Mouse (Mus musculus) liver, embryonic 13.5 days (tissue): ENCODE results near the gene Tiam1. TPM values are rescaled to one million over a fixed set of nuclear protein-coding genes. Genes with fewer than 3 reads are reported as not detected.

Experiments
- ATAC-seq: fragments of 200-750 bp; cut with Nextera tagmentation; 2 replicates; pipeline ENCODE4 v1.8.0; 2017; ENCODE audit warnings: low read depth, mild to moderate bottlenecking, moderate number of reproducible peaks, moderate library complexity
- DNase-seq: peaks from one replicate; pipeline ENCODE4 v3.0.0; 2022
- H3K27ac ChIP-seq: fragments of 300-500 bp; sonication (generic); 2 replicates; pipeline ENCODE4 v1.5.1; 2015; ENCODE audit warnings: moderate library complexity, mild to moderate bottlenecking, inconsistent platforms
- H3K27me3 ChIP-seq: fragments of 300-500 bp; sonication (generic); 2 replicates; pipeline ENCODE4 v1.6.1; 2015; ENCODE audit warnings: mild to moderate bottlenecking, inconsistent platforms
- H3K36me3 ChIP-seq: fragments of 300-500 bp; sonication (generic); 2 replicates; pipeline ENCODE4 v1.6.1; 2015; ENCODE audit warnings: mild to moderate bottlenecking, inconsistent platforms
- H3K4me1 ChIP-seq: fragments of 300-500 bp; sonication (generic); replicated peaks from 2 replicates; pipeline ENCODE4 v1.6.1; 2015; ENCODE audit warnings: inconsistent platforms
- H3K4me2 ChIP-seq: fragments of 300-500 bp; sonication (generic); 2 replicates; pipeline ENCODE4 v1.6.1; 2015; ENCODE audit warnings: inconsistent platforms, mild to moderate bottlenecking, moderate library complexity
- H3K4me3 ChIP-seq: fragments of 300-500 bp; sonication (generic); replicated peaks from 2 replicates; pipeline ENCODE4 v1.5.1; 2015; ENCODE audit warnings: mild to moderate bottlenecking, inconsistent platforms
- H3K9ac ChIP-seq: fragments of 300-500 bp; sonication (generic); 2 replicates; pipeline ENCODE4 v1.6.1; 2015; ENCODE audit warnings: mild to moderate bottlenecking, inconsistent platforms
- H3K9me3 ChIP-seq: fragments of 300-500 bp; sonication (generic); replicated peaks from 2 replicates; pipeline ENCODE4 v1.6.1; 2016; ENCODE audit warnings: inconsistent platforms
- WGBS: fragments of 180-500 bp; shearing (Covaris S2); methylation state at CpG from one replicate; pipeline ENCODE4 v1.1.7; 2015; ENCODE audit not compliant: insufficient replicate concordance; 5-methylcytosine and 5-hydroxymethylcytosine counted together
- polyA plus RNA-seq: library from polyadenylated mRNA; unstranded; fragments of >200 nt; fragmentation: Nextera tagmentation; extraction: Ambion mirVana; gene quantifications from 2 replicates; pipeline ENCODE4 v1.2.1, GENCODE M21; 2015

Gene Tiam1
- polyA plus RNA-seq, 1 experiment from 2014 or later: 4.8 TPM

DNA sequence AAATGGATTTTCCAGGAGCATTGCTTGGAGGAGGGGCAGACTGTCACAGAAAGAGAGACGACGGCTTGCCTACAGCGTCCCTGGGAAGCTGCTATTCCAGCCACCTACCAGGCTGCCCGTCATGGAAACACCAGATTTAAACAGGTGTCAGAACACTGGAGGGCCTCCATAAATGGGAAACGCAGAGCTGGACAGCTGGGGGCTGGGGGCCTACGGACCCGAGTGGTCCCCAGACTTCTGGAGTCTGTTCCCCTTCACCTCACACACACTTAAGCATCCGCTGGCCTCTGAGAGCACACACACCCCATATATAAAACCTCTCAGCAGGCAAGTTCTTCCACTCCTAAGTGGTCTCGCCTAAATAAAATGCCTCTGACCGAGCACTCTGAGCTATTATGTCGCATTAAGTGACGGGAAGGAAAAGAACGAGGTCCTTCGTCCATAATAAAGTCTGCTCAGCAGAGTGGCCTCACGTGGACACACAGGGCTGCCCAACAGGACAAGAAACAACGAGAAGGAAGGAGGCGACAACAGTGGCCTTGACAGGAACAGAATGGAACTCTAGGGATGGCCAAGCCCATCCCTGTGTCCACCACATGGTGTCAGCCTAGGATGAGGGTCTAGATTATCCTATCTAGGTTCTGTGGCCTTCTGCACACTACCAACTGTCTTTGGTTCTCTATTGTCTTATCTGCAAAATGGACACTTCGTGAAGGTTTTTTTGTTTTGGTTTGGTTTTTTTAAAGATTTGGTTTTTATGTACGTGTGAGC is 14.6 kb downstream of the Tiam1 start:
- H3K27ac ChIP-seq: no peak overlapping the region
- no peak overlapping the region for H3K9ac ChIP-seq
- H3K9me3 ChIP-seq: no peaks in the 10 kb centered on the region
- H3K27me3 ChIP-seq: no peaks in the 10 kb centered on the region
- H3K4me2 ChIP-seq: no peak overlapping the region
- ATAC-seq (no peak), DNase-seq (no peak)
- H3K36me3 ChIP-seq: no peaks in the 10 kb centered on the region
- WGBS: 73% methylated on average over 19 of the region's 19 CpGs
- H3K4me1 ChIP-seq: peaks cover 23% of the 10 kb centered on the region
- H3K4me3 ChIP-seq: no peak overlapping the region

DNA sequence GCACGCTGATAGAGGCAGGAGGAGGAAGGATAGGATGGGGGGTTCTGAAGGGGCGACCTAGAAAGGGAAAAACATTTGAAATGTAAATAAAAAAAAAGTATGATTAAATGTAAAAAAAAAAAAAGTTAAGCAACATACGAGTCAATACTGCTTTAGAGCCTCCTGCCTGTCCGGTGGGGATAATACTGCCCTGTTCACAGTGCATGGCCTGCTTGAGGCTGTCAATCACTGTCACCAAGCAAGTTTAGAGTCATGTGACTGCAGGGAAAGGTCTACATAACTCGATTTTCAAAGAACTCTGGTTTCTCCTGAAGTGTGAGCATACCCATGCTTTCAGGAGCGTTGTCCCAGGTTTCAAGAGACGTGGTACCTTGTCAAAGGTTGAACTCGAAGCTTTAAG is 15.2 kb downstream of the Tiam1 start:
- no peak for ATAC-seq
- no peaks in the 10 kb centered on the region for H3K27me3 ChIP-seq

DNA sequence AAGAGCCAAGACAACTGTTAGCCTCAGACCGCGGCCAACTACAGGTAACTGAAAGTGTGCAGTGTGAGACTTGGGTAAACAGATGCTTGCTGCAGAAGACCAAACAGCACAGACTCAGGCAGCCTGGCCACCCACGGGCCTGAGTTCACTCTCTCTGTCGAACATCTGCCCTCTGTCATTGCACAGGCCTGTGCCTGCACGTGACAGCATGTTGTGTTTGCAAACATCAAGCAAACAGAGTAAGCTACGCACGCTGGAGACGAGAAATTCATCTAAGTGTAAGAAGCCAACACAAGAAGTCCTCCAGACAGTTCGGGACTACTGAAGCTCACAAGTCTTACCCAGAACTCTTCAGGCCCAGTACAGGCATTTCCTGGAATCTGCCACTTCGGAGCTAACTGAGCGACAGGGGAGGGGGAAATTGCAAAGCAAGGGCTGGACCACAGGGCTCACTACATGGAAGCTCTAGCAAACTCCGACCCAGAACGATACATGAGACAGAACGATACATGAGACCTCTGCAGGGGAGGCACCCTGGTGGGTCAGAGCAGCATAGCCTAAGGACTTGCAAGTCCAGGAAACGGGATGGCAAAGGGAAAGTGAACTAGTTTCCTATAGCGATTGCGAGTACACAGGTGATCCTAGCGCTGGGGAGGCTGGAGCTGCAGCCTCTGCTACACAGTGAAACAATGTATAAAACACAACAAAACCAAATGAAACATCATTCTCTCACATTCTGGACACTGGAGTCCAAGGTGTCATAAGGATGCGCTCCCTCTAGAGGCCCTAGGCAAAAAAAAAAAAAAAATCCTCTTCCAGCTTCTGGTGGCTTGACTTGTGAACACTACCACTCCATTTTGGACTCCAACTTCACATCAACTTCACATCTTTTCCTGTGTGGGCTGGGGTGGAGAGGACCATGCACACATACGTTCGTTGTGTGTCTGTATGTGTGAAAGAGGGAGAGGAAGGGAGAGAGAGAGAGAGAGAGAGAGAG is 18.0 kb downstream of the Tiam1 start:
- H3K4me2 ChIP-seq: no peak overlapping the region
- H3K4me3 ChIP-seq: no peak overlapping the region
- 65% methylated on average over 21 of the region's 21 CpGs for WGBS
- H3K9me3 ChIP-seq: no peaks in the 10 kb centered on the region
- H3K4me1 ChIP-seq: peaks cover 23% of the 10 kb centered on the region
- no peak overlapping the region for H3K9ac ChIP-seq
- H3K27me3 ChIP-seq: no peaks in the 10 kb centered on the region
- DNase-seq (no peak), ATAC-seq (0 out of 2 replicates have a peak, but pooled peaks have one; percentile 43)
- H3K36me3 ChIP-seq: no peaks in the 10 kb centered on the region
- no peak overlapping the region for H3K27ac ChIP-seq

More for the DNA sequence above, 15.2 kb downstream of the Tiam1 start:
- H3K36me3 ChIP-seq: no peaks in the 10 kb centered on the region
- no peak for DNase-seq
- WGBS: 65% methylated on average over 8 of the region's 8 CpGs
- no peak overlapping the region for H3K4me2 ChIP-seq
- H3K9ac ChIP-seq: no peak overlapping the region
- H3K27ac ChIP-seq: no peak overlapping the region
- H3K4me1 ChIP-seq: peaks cover 23% of the 10 kb centered on the region
- no peaks in the 10 kb centered on the region for H3K9me3 ChIP-seq
- H3K4me3 ChIP-seq: no peak overlapping the region

GRCm38 (mm10) chr16:90123091-90123490 is 20.5 kb downstream of the Tiam1 start:
- no peak overlapping the region for H3K9ac ChIP-seq
- no peaks in the 10 kb centered on the region for H3K27me3 ChIP-seq
- no peak overlapping the region for H3K27ac ChIP-seq
- 0 out of 2 replicates have a peak, but pooled peaks cover 3% of the 10 kb centered on the region for H3K36me3 ChIP-seq
- H3K4me1 ChIP-seq: peaks cover 23% of the 10 kb centered on the region
- no peak overlapping the region for H3K4me2 ChIP-seq
- DNase-seq (no peak), ATAC-seq (no peak)
- WGBS: 76% methylated on average over 6 of the region's 6 CpGs
- no peak overlapping the region for H3K4me3 ChIP-seq
- H3K9me3 ChIP-seq: peaks cover 4% of the 10 kb centered on the region; the same call in 1 of the 2 replicates

- Histone ChIP-seq H3K9me3 (peaks cover 4% of the 10 kb centered on the region; the same call in 1 of the 2 replicates), H3K36me3 (0 out of 2 replicates have a peak, but pooled peaks cover 3% of the 10 kb centered on the region), H3K4me2 (no peak overlapping the region), H3K4me3 (no peak overlapping the region), H3K27ac (no peak overlapping the region), H3K27me3 (no peaks in the 10 kb centered on the region), H3K4me1 (peaks cover 23% of the 10 kb centered on the region), H3K9ac (no peak overlapping the region)
- WGBS: 64% methylated on average over 9 of the region's 9 CpGs
- DNase-seq (no peak), ATAC-seq (no peak)
These were observed 21.1 kb downstream of the Tiam1 start for GRCm38 (mm10) chr16:90122439-90122838.

GRCm38 (mm10) chr16:90121799-90122198 is 21.8 kb downstream of the Tiam1 start:
- no peak for DNase-seq
- Histone ChIP-seq H3K9ac (no peak overlapping the region), H3K4me2 (no peak overlapping the region), H3K27me3 (no peaks in the 10 kb centered on the region), H3K4me3 (no peak overlapping the region), H3K27ac (no peak overlapping the region), H3K4me1 (peaks cover 19% of the 10 kb centered on the region), H3K36me3 (0 out of 2 replicates have a peak, but pooled peaks cover 3% of the 10 kb centered on the region), H3K9me3 (peaks cover 4% of the 10 kb centered on the region; the same call in 1 of the 2 replicates)
- whole genome bisulfite sequencing: 87% methylated on average over 13 of the region's 13 CpGs
- no peak for ATAC-seq

- ATAC-seq (no peak), DNase-seq (no peak)
- H3K36me3 ChIP-seq: 0 out of 2 replicates have a peak, but pooled peaks cover 3% of the 10 kb centered on the region
- 92% methylated on average over 4 of the region's 4 CpGs for WGBS
- no peak overlapping the region for H3K4me3 ChIP-seq
- no peak overlapping the region for H3K27ac ChIP-seq
- no peaks in the 10 kb centered on the region for H3K27me3 ChIP-seq
- peaks cover 3% of the 10 kb centered on the region for H3K4me1 ChIP-seq
- H3K9me3 ChIP-seq: peaks cover 4% of the 10 kb centered on the region; the same call in 1 of the 2 replicates
- no peak overlapping the region for H3K9ac ChIP-seq
- H3K4me2 ChIP-seq: no peak overlapping the region
These were observed 23.6 kb downstream of the Tiam1 start for GRCm38 (mm10) chr16:90119969-90120368.

DNA sequence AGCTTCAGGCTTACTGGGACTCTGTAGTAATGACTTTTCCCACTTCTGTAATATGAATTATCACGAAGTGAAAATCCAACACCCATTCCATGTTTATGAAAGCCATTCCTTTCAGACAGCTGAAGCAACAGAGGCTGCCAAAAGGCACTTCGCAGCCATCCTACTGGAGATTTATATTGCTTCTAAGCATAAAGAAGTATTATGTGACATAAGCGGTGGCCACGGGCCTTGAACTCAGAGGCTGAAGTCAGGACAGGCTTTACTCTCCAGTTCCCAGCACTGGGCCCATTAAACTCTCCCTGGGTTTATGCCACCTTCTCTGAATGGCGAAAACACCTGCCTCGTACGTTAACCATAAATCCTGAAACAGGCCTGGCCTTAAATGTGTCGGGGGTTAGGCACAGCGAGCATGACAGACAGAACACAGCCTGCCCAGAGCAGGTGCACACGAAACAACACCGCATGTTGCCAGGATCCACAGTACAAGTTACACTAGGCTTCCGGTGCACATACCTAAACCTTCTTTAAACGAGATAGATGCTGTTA is 26.9 kb downstream of the Tiam1 start:
- Histone ChIP-seq H3K4me1 (peaks cover 6% of the 10 kb centered on the region), H3K4me3 (no peak overlapping the region), H3K9ac (no peak overlapping the region), H3K36me3 (0 out of 2 replicates have a peak, but pooled peaks cover 3% of the 10 kb centered on the region), H3K27me3 (no peaks in the 10 kb centered on the region), H3K27ac (no peak overlapping the region), H3K4me2 (no peak overlapping the region), H3K9me3 (peaks cover 4% of the 10 kb centered on the region; the same call in 1 of the 2 replicates)
- ATAC-seq (no peak), DNase-seq (no peak)
- 76% methylated on average over 13 of the region's 13 CpGs for WGBS

- no peak overlapping the region for H3K4me3 ChIP-seq
- peaks cover 8% of the 10 kb centered on the region for H3K4me1 ChIP-seq
- no peaks in the 10 kb centered on the region for H3K27me3 ChIP-seq
- H3K9ac ChIP-seq: no peak overlapping the region
- H3K36me3 ChIP-seq: no peaks in the 10 kb centered on the region
- 61% methylated on average over 11 of the region's 11 CpGs for WGBS
- DNase-seq: no peak
- no peak for ATAC-seq
- H3K27ac ChIP-seq: no peak overlapping the region
- no peak overlapping the region for H3K4me2 ChIP-seq
- H3K9me3 ChIP-seq: no peaks in the 10 kb centered on the region
These were observed 30.9 kb downstream of the Tiam1 start for GRCm38 (mm10) chr16:90112577-90113155.

DNA sequence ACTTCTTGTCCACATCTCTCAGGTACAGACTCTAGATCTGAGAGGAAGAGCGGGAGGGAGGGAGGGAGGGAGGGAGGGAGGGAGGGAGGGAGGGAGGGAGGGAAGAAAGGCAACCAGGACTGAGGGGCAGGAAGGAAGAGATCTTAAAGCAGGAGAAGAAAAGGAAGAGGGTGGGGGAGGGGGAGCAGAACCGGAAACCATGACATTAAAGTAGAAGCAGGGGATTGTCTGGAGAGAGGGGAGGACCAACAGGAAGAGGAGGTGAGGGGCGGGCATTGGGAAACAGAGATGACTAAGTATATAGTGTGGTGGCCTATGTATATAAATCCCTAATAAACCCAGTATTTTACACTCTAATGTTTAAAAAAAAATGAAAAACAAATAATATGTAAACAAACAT is 34.1 kb downstream of the Tiam1 start:
- Histone ChIP-seq H3K36me3 (no peaks in the 10 kb centered on the region), H3K9me3 (no peaks in the 10 kb centered on the region), H3K4me1 (peaks cover 13% of the 10 kb centered on the region), H3K27ac (no peak overlapping the region), H3K4me2 (no peak overlapping the region), H3K27me3 (no peaks in the 10 kb centered on the region), H3K9ac (no peak overlapping the region), H3K4me3 (no peak overlapping the region)
- DNase-seq: no peak
- no peak for ATAC-seq
- 32% methylated on average over 2 of the region's 3 CpGs for WGBS
